Mouse (Mus musculus) midbrain, postnatal 0 days (tissue): Measurements from ENCODE around the gene Dync1i1. TPM values are rescaled to one million over a fixed set of nuclear protein-coding genes. Genes with fewer than 3 reads are reported as not detected.

Experiments used
- ATAC-seq: fragments of 200-750 bp; cut with Nextera tagmentation; 2 replicates; pipeline ENCODE4 v1.8.0; 2017; ENCODE audit warnings: moderate number of reproducible peaks, mild to moderate bottlenecking, moderate TSS enrichment, moderate library complexity; ENCODE audit not compliant: low FRiP score
- DNase-seq: peaks from one replicate; pipeline ENCODE4 v3.0.0-alpha.2; 2015; ENCODE audit warnings: low spot score
- H3K27ac ChIP-seq: fragments of 300-500 bp; sonication (generic); 2 replicates; pipeline ENCODE4 v1.5.1; 2014; ENCODE audit warnings: low read depth, mild to moderate bottlenecking, low read length, mixed read lengths
- H3K27me3 ChIP-seq: fragments of 300-500 bp; sonication (generic); 2 replicates; pipeline ENCODE4 v1.6.1; 2014; ENCODE audit warnings: low read length, control low read depth, mixed read lengths; ENCODE audit not compliant: insufficient read depth
- H3K36me3 ChIP-seq: fragments of 300-500 bp; sonication (generic); 2 replicates; pipeline ENCODE4 v1.6.1; 2014; ENCODE audit warnings: low read length, control low read depth, mixed read lengths; ENCODE audit not compliant: insufficient read depth
- H3K4me1 ChIP-seq: fragments of 300-500 bp; sonication (generic); 2 replicates; pipeline ENCODE4 v1.6.1; 2014; ENCODE audit warnings: mild to moderate bottlenecking, control low read depth, antibody characterized with exemption, low read length, mixed read lengths; ENCODE audit not compliant: insufficient read depth
- H3K4me2 ChIP-seq: fragments of 300-500 bp; sonication (generic); 2 replicates; pipeline ENCODE4 v1.6.1; 2014; ENCODE audit warnings: low read depth, mild to moderate bottlenecking, low read length, mixed read lengths; ENCODE audit not compliant: poor library complexity, severe bottlenecking
- H3K4me3 ChIP-seq: fragments of 300-500 bp; sonication (generic); 2 replicates; pipeline ENCODE4 v1.5.1; 2014; ENCODE audit warnings: low read depth, mild to moderate bottlenecking, low read length, moderate library complexity
- H3K9ac ChIP-seq: fragments of 300-500 bp; sonication (generic); replicated peaks from 2 replicates; pipeline ENCODE4 v1.6.1; 2014; ENCODE audit warnings: mild to moderate bottlenecking, low read length, moderate library complexity, mixed read lengths; ENCODE audit not compliant: poor library complexity, severe bottlenecking
- H3K9me3 ChIP-seq: fragments of 300-500 bp; sonication (generic); 2 replicates; pipeline ENCODE4 v1.6.1; 2016; ENCODE audit warnings: low read length, control low read depth
- CTCF ChIP-seq: IDR thresholded peaks from 2 replicates; pipeline ENCODE4 v1.5.1; 2016; ENCODE audit warnings: antibody characterized with exemption, mild to moderate bottlenecking
- WGBS: fragments of 180-500 bp; shearing (Covaris S2); extraction: QIAGEN DNeasy Blood & Tissue Kit; methylation state at CpG from one replicate; pipeline ENCODE4 v1.1.7; 2014; 5-methylcytosine and 5-hydroxymethylcytosine counted together
- polyA plus RNA-seq: library from polyadenylated mRNA; unstranded; fragments of >200 nt; fragmentation: Nextera tagmentation; extraction: Ambion mirVana; gene quantifications from 2 replicates; pipeline ENCODE4 v1.2.1, GENCODE M21; 2015
- total RNA-seq: library from RNA; depleted of rRNA; stranded (reverse); fragments of >200 nt; gene quantifications from 2 replicates; pipeline ENCODE4 v1.2.3, GENCODE M21; 2014

Dync1i1 gene
- total and polyA plus RNA-seq, 2 experiments from 2014 or later = 64.0 to 73.1 TPM

- no peak overlapping the region for H3K9ac ChIP-seq
- H3K4me1 ChIP-seq = no peaks in the 10 kb centered on the region
- H3K4me3 ChIP-seq = no peak overlapping the region
- no peaks in the 10 kb centered on the region for H3K9me3 ChIP-seq
- no peak overlapping the region for H3K4me2 ChIP-seq
- DNase-seq = no peak
- no peak for ATAC-seq
- TF ChIP-seq CTCF = no peak
- H3K36me3 ChIP-seq = no peaks in the 10 kb centered on the region
- H3K27me3 ChIP-seq = no peaks in the 10 kb centered on the region
- WGBS = 89% methylated on average over 6 of the region's 6 CpGs
- no peak overlapping the region for H3K27ac ChIP-seq
Observed at GRCm38 (mm10) chr6:5781752-5782151, 56.3 kb downstream of the Dync1i1 start.

- Histone ChIP-seq H3K9me3 (no peaks in the 10 kb centered on the region), H3K27ac (no peak overlapping the region), H3K4me3 (no peak overlapping the region), H3K36me3 (no peaks in the 10 kb centered on the region), H3K27me3 (no peaks in the 10 kb centered on the region), H3K4me1 (no peaks in the 10 kb centered on the region), H3K4me2 (no peak overlapping the region), H3K9ac (no peak overlapping the region)
- no peak for DNase-seq
- no peak for TF ChIP-seq CTCF
- no peak for ATAC-seq
- WGBS = 84% methylated on average over 14 of the region's 14 CpGs
Observed at GRCm38 (mm10) chr6:5783830-5784229, 58.4 kb downstream of the Dync1i1 start.

GRCm38 (mm10) chr6:5790607-5791006, 65.2 kb downstream of the Dync1i1 start:
- Histone ChIP-seq H3K9ac (no peak overlapping the region), H3K27me3 (no peaks in the 10 kb centered on the region), H3K4me2 (no peak overlapping the region), H3K9me3 (no peaks in the 10 kb centered on the region), H3K27ac (no peak overlapping the region), H3K4me3 (no peak overlapping the region), H3K36me3 (no peaks in the 10 kb centered on the region), H3K4me1 (no peaks in the 10 kb centered on the region)
- 39% methylated on average over 7 of the region's 7 CpGs for WGBS
- DNase-seq = no peak
- no peak for ATAC-seq
- TF ChIP-seq CTCF = no peak

GRCm38 (mm10) chr6:5794106-5794753, 68.8 kb downstream of the Dync1i1 start:
- ATAC-seq = no peak
- 71% methylated on average over 5 of the region's 5 CpGs for WGBS
- Histone ChIP-seq H3K4me2 (no peak overlapping the region), H3K36me3 (no peaks in the 10 kb centered on the region), H3K9me3 (no peaks in the 10 kb centered on the region), H3K27ac (no peak overlapping the region), H3K9ac (no peak overlapping the region), H3K4me3 (no peak overlapping the region), H3K27me3 (no peaks in the 10 kb centered on the region), H3K4me1 (no peaks in the 10 kb centered on the region)
- no peak for TF ChIP-seq CTCF
- DNase-seq = no peak

GRCm38 (mm10) chr6:5795314-5795713, 69.9 kb downstream of the Dync1i1 start:
- H3K9ac ChIP-seq = no peak overlapping the region
- WGBS = 67% methylated on average over 2 of the region's 2 CpGs
- no peaks in the 10 kb centered on the region for H3K36me3 ChIP-seq
- H3K27me3 ChIP-seq = no peaks in the 10 kb centered on the region
- H3K9me3 ChIP-seq = no peaks in the 10 kb centered on the region
- no peak overlapping the region for H3K4me2 ChIP-seq
- no peak for TF ChIP-seq CTCF
- H3K4me1 ChIP-seq = no peaks in the 10 kb centered on the region
- no peak for ATAC-seq
- no peak overlapping the region for H3K4me3 ChIP-seq
- DNase-seq = no peak
- H3K27ac ChIP-seq = no peak overlapping the region

- Histone ChIP-seq H3K27me3 (no peaks in the 10 kb centered on the region), H3K9me3 (no peaks in the 10 kb centered on the region), H3K4me3 (no peak overlapping the region), H3K36me3 (no peaks in the 10 kb centered on the region), H3K9ac (no peak overlapping the region), H3K4me1 (no peaks in the 10 kb centered on the region), H3K27ac (no peak overlapping the region), H3K4me2 (no peak overlapping the region)
- ATAC-seq (peak; percentile 82), DNase-seq (peak; percentile 87)
- TF ChIP-seq CTCF = peak; percentile 80
- WGBS = 50% methylated on average over 6 of the region's 6 CpGs
Observed at GRCm38 (mm10) chr6:5802124-5802839, 76.8 kb downstream of the Dync1i1 start.
